Mouse (Mus musculus) bone marrow macrophage, adult 2 months (primary cell): ENCODE data around the gene Gdpd4.

Source experiments
- CTCF ChIP-seq: IDR thresholded peaks from 2 replicates; pipeline ENCODE4 v1.5.1; 2012; ENCODE audit warnings: low read depth, mild to moderate bottlenecking, low read length, moderate library complexity
- POLR2A ChIP-seq: IDR thresholded peaks from 2 replicates; pipeline ENCODE4 v1.6.1; 2012; ENCODE audit warnings: mild to moderate bottlenecking, low read depth, low read length, borderline replicate concordance

DNA sequence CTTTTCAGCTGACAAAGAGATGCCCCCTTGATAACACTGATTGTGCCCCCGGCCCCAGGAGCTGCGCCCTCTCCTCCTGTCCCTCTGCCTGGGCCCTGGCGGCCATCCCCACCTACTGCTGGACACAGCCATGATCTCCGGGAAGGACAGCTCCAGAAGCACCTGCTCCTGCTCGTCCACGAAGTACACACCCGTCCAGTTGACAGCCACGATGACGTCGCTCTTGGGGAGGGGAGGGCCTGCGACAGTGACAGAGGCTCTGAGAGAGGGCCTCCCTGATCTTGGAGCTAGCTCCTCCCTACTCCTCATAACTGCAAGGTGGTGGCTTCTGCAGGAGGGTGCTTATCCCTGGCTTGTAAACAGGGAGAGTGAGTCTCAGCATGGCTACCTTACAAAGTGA lies 146.5 kb downstream of the Gdpd4 start:
- TF ChIP-seq CTCF = no peak
- TF ChIP-seq POLR2A = no peak
